Mouse (Mus musculus) bone marrow, adult 2 months (tissue): ENCODE data around the gene Pcbd1. TPM values are rescaled to one million over a fixed set of nuclear protein-coding genes. Genes with fewer than 3 reads are reported as not detected.
A peak's percentile ranks its signal among the peaks of the same experiment; 100 is the strongest.

Experiments
- H3K27ac ChIP-seq: fragments of 200-500 bp; 2 replicates; pipeline ENCODE4 v1.5.1; 2012; ENCODE audit warnings: low read depth, mild to moderate bottlenecking, control low read depth, inconsistent platforms, low read length; ENCODE audit not compliant: control insufficient read depth, poor library complexity, insufficient read depth
- H3K4me1 ChIP-seq: fragments of 200-500 bp; 2 replicates; pipeline ENCODE4 v1.6.1; 2011; ENCODE audit warnings: low read length; ENCODE audit not compliant: control insufficient read depth, insufficient read depth
- H3K4me3 ChIP-seq: fragments of 200-500 bp; replicated peaks from 2 replicates; pipeline ENCODE3; 2011; ENCODE audit warnings: mild to moderate bottlenecking, low read depth, low read length, control low read depth; ENCODE audit not compliant: control insufficient read depth
- CTCF ChIP-seq: fragments of 200-500 bp; IDR thresholded peaks from 2 replicates; pipeline ENCODE4 v1.5.1; 2011; ENCODE audit warnings: low read length, control low read depth; ENCODE audit not compliant: control insufficient read depth, insufficient read depth
- POLR2A ChIP-seq: fragments of 200-500 bp; IDR thresholded peaks from 2 replicates; pipeline ENCODE4 v1.6.1; 2011; ENCODE audit warnings: low read depth, mild to moderate bottlenecking, control low read depth, low read length, borderline replicate concordance; ENCODE audit not compliant: control insufficient read depth
- WGBS: fragments of 180-500 bp; shearing (Covaris S2); methylation state at CpG from one replicate; pipeline ENCODE4 v1.1.7; 2018; 5-methylcytosine and 5-hydroxymethylcytosine counted together
- polyA plus RNA-seq: library from polyadenylated mRNA; stranded (reverse); fragments of >200 nt; gene quantifications from 2 replicates; pipeline ENCODE4 v1.2.4, GENCODE M21; 2011; ENCODE audit warnings: low replicate concordance; ENCODE audit not compliant: missing spikeins, insufficient read depth, insufficient read length

Gene Pcbd1
- polyA plus RNA-seq, result 3.6 and 5.2 TPM in 2 replicates

- WGBS, result 10% methylated on average over 32 of the region's 33 CpGs
- H3K4me1 ChIP-seq, result no peaks in the 10 kb centered on the region
- H3K4me3 ChIP-seq, result peak within 1 kb of the TSS; percentile 14
- H3K27ac ChIP-seq, result no peak within 1 kb of the TSS; the same call in 1 of the 2 replicates
- TF ChIP-seq CTCF, result no peak
- TF ChIP-seq POLR2A, result no peak
Measured at GRCm38 (mm10) chr10:61089170-61090142, at the start of gene Pcbd1. Gene Pcbd1, plus strand, starts transcription at chr10:61089331.

- Histone ChIP-seq H3K4me3 (no peak overlapping the region), H3K4me1 (no peaks in the 10 kb centered on the region), H3K27ac (no peak overlapping the region)
- TF ChIP-seq POLR2A, result no peak
- no peak for TF ChIP-seq CTCF
- WGBS, result 75% methylated on average over 12 of the region's 12 CpGs
Measured at GRCm38 (mm10) chr10:61039657-61040056, 49.5 kb upstream of the Pcbd1 start.

GRCm38 (mm10) chr10:61045081-61045480 lies 44.0 kb upstream of the Pcbd1 start:
- 29% methylated on average over 8 of the region's 8 CpGs for WGBS
- no peak overlapping the region for H3K4me3 ChIP-seq
- H3K27ac ChIP-seq, result no peak overlapping the region
- H3K4me1 ChIP-seq, result no peaks in the 10 kb centered on the region
- TF ChIP-seq CTCF (no peak), POLR2A (no peak)

- no peaks in the 10 kb centered on the region for H3K4me1 ChIP-seq
- 56% methylated on average over 14 of the region's 14 CpGs for WGBS
- TF ChIP-seq POLR2A (no peak), CTCF (peak; percentile 87)
- H3K27ac ChIP-seq, result no peak overlapping the region
- H3K4me3 ChIP-seq, result no peak overlapping the region
Measured at GRCm38 (mm10) chr10:61051993-61052613, 37.0 kb upstream of the Pcbd1 start.

- no peak overlapping the region for H3K27ac ChIP-seq
- H3K4me3 ChIP-seq, result no peak overlapping the region
- WGBS, result 90% methylated on average over 7 of the region's 7 CpGs
- no peaks in the 10 kb centered on the region for H3K4me1 ChIP-seq
- TF ChIP-seq POLR2A (no peak), CTCF (no peak)
Measured at GRCm38 (mm10) chr10:61056661-61057060, 32.5 kb upstream of the Pcbd1 start.

GRCm38 (mm10) chr10:61059101-61059500 lies 30.0 kb upstream of the Pcbd1 start:
- TF ChIP-seq POLR2A, result no peak

GRCm38 (mm10) chr10:61059543-61060110 lies 29.5 kb upstream of the Pcbd1 start:
- 42% methylated on average over 6 of the region's 6 CpGs for WGBS
- no peak overlapping the region for H3K4me3 ChIP-seq
- no peaks in the 10 kb centered on the region for H3K4me1 ChIP-seq
- H3K27ac ChIP-seq, result no peak overlapping the region
- no peak for TF ChIP-seq POLR2A
- TF ChIP-seq CTCF, result no peak

More at GRCm38 (mm10) chr10:61059101-61059500, 30.0 kb upstream of the Pcbd1 start:
- no CpG with 5 or more reads among the region's 1 CpGs for WGBS
- no peak overlapping the region for H3K27ac ChIP-seq
- H3K4me1 ChIP-seq, result no peaks in the 10 kb centered on the region
- H3K4me3 ChIP-seq, result no peak overlapping the region

GRCm38 (mm10) chr10:61063271-61063864 lies 25.8 kb upstream of the Pcbd1 start:
- no peak overlapping the region for H3K4me3 ChIP-seq
- 79% methylated on average over 10 of the region's 10 CpGs for WGBS
- TF ChIP-seq CTCF (no peak), POLR2A (no peak)
- H3K27ac ChIP-seq, result no peak overlapping the region
- no peaks in the 10 kb centered on the region for H3K4me1 ChIP-seq
